ENCODE assay signal across 9 mouse cellular contexts in genomic region chr16:56771163-56772105, GRCm38 (mm10). TPM values are rescaled to one million over a fixed set of nuclear protein-coding genes. Genes with fewer than 3 reads are reported as not detected.
A peak's percentile ranks its signal among the peaks of the same experiment; 100 is the strongest.
DNase-seq lines count a peak whose midpoint lies in the region; ATAC-seq and TF ChIP-seq lines count a peak whose summit lies in the region.
"Had no signal": no experiment of that assay in that cellular context is flagged by ENCODE, and none has a peak within 500 bp of the region (broad histone marks: within the 10 kb centered on the region; RNA-seq: fewer than 3 reads in every experiment).

No protein-coding gene starts in this region.

- no peaks in the 10 kb centered on the region for H3K4me1 ChIP-seq in heart, adult 2 months (ENCODE audit: control insufficient read depth, insufficient read depth, low read length)
- no peaks in the 10 kb centered on the region for H3K4me1 ChIP-seq in hindbrain, embryonic 13.5 days (replicated peaks)
- H3K4me1 ChIP-seq: megakaryocyte, embryonic 14.5 days had no signal

- H3K4me2 ChIP-seq in hindbrain, embryonic 13.5 days = no peak overlapping the region

- H3K79me2 ChIP-seq in heart, adult 2 months (replicated peaks; ENCODE audit: control insufficient read depth, insufficient read depth, low read length) = no peaks in the 10 kb centered on the region

- no peak for DNase-seq in heart, adult 2 months
- no peak for DNase-seq in heart, adult 11 months
- DNase-seq in WW6 (ENCODE audit: low read depth, low spot score) = peak; percentile 33
- DNase-seq in embryo, embryonic 9.5 days (ENCODE audit: extremely low spot score) = peak; percentile 51
- peak; percentile 59 to 65 for DNase-seq in layer of hippocampus, postnatal 10 days (ENCODE audit: low spot score in 2 of 2)
- DNase-seq in lung, postnatal 10 days = peak; percentile 65
- peak; percentile 22 for DNase-seq in right cerebral cortex, postnatal 4 days

- H3K27ac ChIP-seq in heart, adult 2 months = no peak overlapping the region
- H3K27ac ChIP-seq in hindbrain, embryonic 13.5 days = no peak overlapping the region

- TF ChIP-seq POLR2A in heart, adult 2 months (IDR thresholded peaks at IDR 0.05; ENCODE audit: insufficient read depth, low read depth, low read length) = no peak

- no peak overlapping the region for H3K9ac ChIP-seq in heart, adult 2 months (ENCODE audit: low read depth, low read length)
- H3K9ac ChIP-seq in hindbrain, embryonic 13.5 days = no peak overlapping the region

- no peak overlapping the region for H3K4me3 ChIP-seq in heart, adult 2 months
- H3K4me3 ChIP-seq in hindbrain, embryonic 13.5 days = no peak overlapping the region
- H3K4me3 ChIP-seq: megakaryocyte, embryonic 14.5 days had no signal

- peak; percentile 89 for TF ChIP-seq CTCF in heart, adult 2 months (IDR thresholded peaks at IDR 0.05)

- H3K36me3 ChIP-seq in heart, adult 2 months (ENCODE audit: control insufficient read depth, insufficient read depth, low read length) = no peaks in the 10 kb centered on the region
- no peaks in the 10 kb centered on the region for H3K36me3 ChIP-seq in hindbrain, embryonic 13.5 days

- peak; percentile 76 for ATAC-seq in hindbrain, embryonic 13.5 days (ENCODE audit: low FRiP score)

- WGBS in heart, adult 2 months = 47% methylated on average over 10 of the region's 10 CpGs
- 53% methylated on average over 10 of the region's 10 CpGs for WGBS in hindbrain, embryonic 13.5 days

- intact Hi-C loops in heart, adult 2 months (cut with DNase I) = loop anchor here (2.0 to 5.0 kb wide), 2 partner anchors 321 to 396 kb away; partner anchors contain the start of gene Nit2

- no peak for TF ChIP-seq EP300 in heart, adult 2 months (IDR thresholded peaks at IDR 0.05; ENCODE audit: insufficient read depth, low read depth, low read length)

- H3K9me3 ChIP-seq in hindbrain, embryonic 13.5 days = no peaks in the 10 kb centered on the region
- H3K9me3 ChIP-seq: megakaryocyte, embryonic 14.5 days had no signal

- H3K27me3 ChIP-seq in heart, adult 2 months (ENCODE audit: control insufficient read depth, insufficient read depth, low read length) = no peaks in the 10 kb centered on the region
- H3K27me3 ChIP-seq in hindbrain, embryonic 13.5 days = no peaks in the 10 kb centered on the region

RNA-seq across cellular contexts. Expression of gene Adgrg7, which starts 24.2 kb away (rescaled TPM):
- total RNA-seq in heart, adult 2 months (2021) = not detected
- polyA plus RNA-seq in heart, adult 2 months (2012; rRNA removed) = not detected in 2 replicates
- not detected in 2 replicates for polyA plus RNA-seq in hindbrain, embryonic 13.5 days (2015; fragmentation: Nextera tagmentation; extraction: Ambion mirVana)
- not detected for total RNA-seq in layer of hippocampus, postnatal 10 days (2021)

RNA-seq across cellular contexts. Expression of gene Tfg, which starts 54.2 kb away (rescaled TPM):
- total RNA-seq in heart, adult 2 months (2021) = 10 to 100 TPM; 46.9 to 48.5 TPM
- polyA plus RNA-seq in heart, adult 2 months (2012; rRNA removed) = 77.9 and 83.9 TPM in 2 replicates
- 153 and 157 TPM in 2 replicates for polyA plus RNA-seq in hindbrain, embryonic 13.5 days (2015; fragmentation: Nextera tagmentation; extraction: Ambion mirVana)
- total RNA-seq in layer of hippocampus, postnatal 10 days (2021) = 10 to 100 TPM; 74.4 to 80.2 TPM

Comparison
In these comparisons a context has a peak if more than half of its experiments do, and no peak if none do; other contexts are left out.
1. DNase-seq: peak in WW6 (single experiment), embryo, embryonic 9.5 days (single experiment), layer of hippocampus, postnatal 10 days (2 of 2), lung, postnatal 10 days (single experiment) and right cerebral cortex, postnatal 4 days (single experiment); none in heart, adult 2 months (0 of 2) and heart, adult 11 months (single experiment).